Mouse (Mus musculus): ENCODE measurements around the gene Fhit.

Fhit gene

GRCm38 (mm10) chr14:10485798-10486197, 676.0 kb downstream of the Fhit start:
- no peak for DNase-seq

- no peak for DNase-seq
These were observed 678.8 kb downstream of the Fhit start for GRCm38 (mm10) chr14:10482851-10483613.

GRCm38 (mm10) chr14:10481370-10481769, 680.5 kb downstream of the Fhit start:
- no peak for DNase-seq

GRCm38 (mm10) chr14:10480681-10481080, 681.2 kb downstream of the Fhit start:
- DNase-seq, result no peak

GRCm38 (mm10) chr14:10453001-10453861, 708.6 kb downstream of the Fhit start:
- peak; percentile 79 for DNase-seq

- DNase-seq, result peak; percentile 14
These were observed 709.6 kb downstream of the Fhit start for GRCm38 (mm10) chr14:10452234-10452633.

- DNase-seq, result no peak
These were observed 716.5 kb downstream of the Fhit start for GRCm38 (mm10) chr14:10445360-10445759.

- DNase-seq, result no peak
These were observed 722.7 kb downstream of the Fhit start for GRCm38 (mm10) chr14:10439007-10439749.

- no peak for DNase-seq
These were observed 725.6 kb downstream of the Fhit start for GRCm38 (mm10) chr14:10436193-10436592.

GRCm38 (mm10) chr14:10432502-10432901, 729.3 kb downstream of the Fhit start:
- no peak for DNase-seq

- no peak for DNase-seq
These were observed 731.3 kb downstream of the Fhit start for GRCm38 (mm10) chr14:10430396-10431000.

GRCm38 (mm10) chr14:10423499-10423898, 738.3 kb downstream of the Fhit start:
- no peak for DNase-seq

- no peak for DNase-seq
These were observed 739.6 kb downstream of the Fhit start for GRCm38 (mm10) chr14:10422261-10422660.

GRCm38 (mm10) chr14:10415068-10415467, 746.8 kb downstream of the Fhit start:
- no peak for DNase-seq

GRCm38 (mm10) chr14:10409306-10409962, 752.4 kb downstream of the Fhit start:
- no peak for DNase-seq

- no peak for DNase-seq
These were observed 756.5 kb downstream of the Fhit start for GRCm38 (mm10) chr14:10405346-10405745.

- no peak for DNase-seq
These were observed 793.8 kb downstream of the Fhit start for GRCm38 (mm10) chr14:10367783-10368680.

GRCm38 (mm10) chr14:10366808-10367207, 795.0 kb downstream of the Fhit start:
- DNase-seq, result no peak

- no peak for DNase-seq
These were observed 797.6 kb downstream of the Fhit start for GRCm38 (mm10) chr14:10364281-10364680.

GRCm38 (mm10) chr14:10363306-10363705, 798.5 kb downstream of the Fhit start:
- DNase-seq, result no peak

GRCm38 (mm10) chr14:10345905-10346304, 815.9 kb downstream of the Fhit start:
- no peak for DNase-seq
